Mouse (Mus musculus) cerebellum, adult 18-20 months (tissue): ENCODE measurements at regions not wholly inside any gene's neighbourhood (a gene's known extent, or its start where the extent isn't known, plus 50 kb on each side); places are given as distances from the start of the nearest gene placed in this dataset.

Experiments used
- DNase-seq, 2 experiments: peaks; one replicate each; pipeline ENCODE4 v3.0.0; 2021

DNA sequence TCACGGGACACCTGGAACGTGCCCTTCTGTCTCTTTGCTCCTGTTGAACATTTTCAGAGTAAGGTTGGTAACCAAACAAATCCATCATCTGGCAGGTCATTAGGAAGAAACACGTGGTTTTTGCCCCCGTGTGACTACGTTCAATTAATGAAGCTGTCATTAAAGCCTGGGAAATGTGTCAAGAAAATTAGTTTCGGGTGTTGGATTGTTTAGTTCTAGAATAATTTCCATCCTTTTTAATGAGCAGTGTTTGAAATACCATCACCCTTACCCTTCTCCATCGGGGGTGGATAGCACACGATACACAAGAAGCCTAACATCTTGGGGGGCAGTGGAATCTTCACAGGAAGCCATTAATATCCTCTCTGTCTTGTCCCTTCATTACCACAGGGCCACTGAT lies 107.7 kb downstream of the Far1 start:
- DNase-seq = no peak

DNA sequence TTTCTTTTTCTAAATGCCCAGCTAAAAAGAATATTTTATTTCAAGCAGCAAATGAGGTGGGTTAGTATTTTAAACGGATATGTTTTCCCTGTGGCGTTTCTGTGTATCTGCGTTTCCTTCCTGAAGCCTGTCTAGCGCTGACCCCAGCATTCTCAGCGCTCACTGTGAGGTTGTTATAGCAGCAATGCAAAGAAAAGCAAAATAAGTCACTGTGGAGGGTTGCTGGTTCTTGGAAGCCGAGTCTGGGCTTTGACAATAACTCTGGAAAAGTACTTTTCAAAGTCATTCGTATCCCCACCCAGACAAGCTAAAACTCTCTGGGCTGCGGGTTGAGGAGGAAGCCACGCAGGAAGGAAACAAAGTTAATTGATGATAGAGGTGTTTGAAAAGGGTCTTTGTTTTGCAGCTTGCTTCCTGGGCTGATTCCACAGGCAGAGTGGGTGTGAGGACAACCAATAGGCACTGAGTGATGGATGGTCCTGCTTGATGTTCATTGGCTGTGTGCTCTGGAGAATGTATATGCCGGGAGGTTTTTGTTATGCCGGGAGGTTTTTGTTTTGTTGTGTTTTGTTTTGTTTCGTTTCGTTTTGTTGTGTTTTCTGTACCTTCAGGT lies 108.4 kb downstream of the Far1 start:
- no peak for DNase-seq

DNA sequence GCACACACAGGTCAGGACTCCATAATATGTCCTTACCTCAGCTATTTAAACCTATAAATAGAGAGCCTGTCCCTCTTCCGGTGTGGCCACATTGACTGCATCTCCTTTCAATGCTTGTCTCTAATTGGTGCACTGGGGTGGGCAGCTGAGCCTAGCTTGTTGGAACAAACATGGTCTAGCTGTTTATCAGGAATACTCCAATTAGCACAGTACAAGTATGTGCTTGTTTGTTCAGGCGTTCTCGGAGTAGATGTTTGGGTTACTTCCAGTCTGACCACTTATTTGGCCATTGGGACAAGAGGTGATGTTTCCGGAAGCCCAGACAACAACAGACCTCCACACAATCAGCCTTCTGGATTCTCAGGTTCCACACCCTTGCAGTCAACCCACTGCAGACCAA lies 109.7 kb downstream of the Far1 start:
- no peak for DNase-seq

DNA sequence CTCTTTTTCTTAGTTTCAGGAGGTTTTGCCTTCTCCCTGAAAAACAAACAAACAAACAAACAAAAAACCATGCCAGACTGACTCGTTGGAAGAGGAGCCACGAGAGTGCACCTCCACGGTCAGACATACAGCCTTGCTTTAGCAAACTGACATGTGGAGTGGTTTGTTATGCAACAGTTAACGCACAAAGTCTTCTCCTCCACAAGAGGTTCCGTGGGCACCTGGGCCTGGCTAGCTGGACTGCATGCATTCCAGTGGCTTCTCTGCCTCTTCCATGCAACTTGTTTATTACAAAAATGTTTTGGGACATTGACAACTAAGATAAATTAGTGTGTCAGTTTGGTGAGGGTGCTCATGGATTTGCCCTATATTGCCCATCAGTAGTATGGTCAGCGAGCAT lies 110.3 kb downstream of the Far1 start:
- no peak for DNase-seq

DNA sequence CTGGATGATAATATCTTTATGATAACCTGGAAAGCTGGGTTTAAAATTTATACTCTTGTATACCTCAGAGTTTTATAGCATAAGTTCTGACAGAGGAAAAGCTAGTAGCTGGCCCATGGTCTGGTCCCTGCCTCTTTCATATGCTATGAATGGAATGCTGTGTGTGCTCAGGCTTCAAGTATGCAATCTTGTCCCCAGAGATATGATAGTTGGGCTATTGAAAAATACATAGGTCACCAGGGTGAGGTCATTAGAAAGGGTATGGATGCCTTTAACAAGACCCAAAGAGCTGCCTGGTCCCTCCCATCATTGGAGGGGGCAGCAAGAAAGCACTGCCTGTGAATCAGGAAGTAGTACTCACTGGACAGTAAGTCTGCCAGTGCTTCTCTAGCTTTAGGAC lies 113.1 kb downstream of the Far1 start:
- DNase-seq = no peak

DNA sequence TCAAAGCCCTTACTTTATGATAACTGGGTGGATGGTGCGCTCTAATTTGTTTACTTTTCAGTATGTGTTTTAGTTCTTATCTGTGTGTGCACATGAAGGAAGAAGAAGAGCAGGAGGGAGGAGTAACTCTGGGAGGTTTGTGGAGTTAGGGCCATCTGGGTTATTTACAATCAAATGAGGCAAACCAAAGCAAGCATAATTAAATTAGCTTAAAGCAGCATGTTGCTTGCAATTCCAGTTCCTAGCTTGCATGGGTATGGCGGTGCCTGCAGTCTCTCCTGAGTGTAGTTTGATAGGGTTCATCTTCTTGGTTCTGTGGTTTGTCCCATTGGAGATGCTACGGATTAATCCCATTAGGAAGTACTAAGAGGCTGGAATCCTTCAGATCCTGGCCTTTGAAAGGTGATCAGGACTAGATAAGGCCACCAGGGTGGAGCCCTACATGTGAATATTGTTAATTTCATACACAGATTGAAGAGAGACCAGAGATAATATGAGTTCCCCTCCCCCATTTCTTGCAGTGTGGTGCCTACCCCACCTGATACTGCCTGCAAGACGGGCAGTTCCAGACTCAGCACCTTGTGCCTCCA lies 123.5 kb downstream of the Far1 start:
- no peak for DNase-seq

DNA sequence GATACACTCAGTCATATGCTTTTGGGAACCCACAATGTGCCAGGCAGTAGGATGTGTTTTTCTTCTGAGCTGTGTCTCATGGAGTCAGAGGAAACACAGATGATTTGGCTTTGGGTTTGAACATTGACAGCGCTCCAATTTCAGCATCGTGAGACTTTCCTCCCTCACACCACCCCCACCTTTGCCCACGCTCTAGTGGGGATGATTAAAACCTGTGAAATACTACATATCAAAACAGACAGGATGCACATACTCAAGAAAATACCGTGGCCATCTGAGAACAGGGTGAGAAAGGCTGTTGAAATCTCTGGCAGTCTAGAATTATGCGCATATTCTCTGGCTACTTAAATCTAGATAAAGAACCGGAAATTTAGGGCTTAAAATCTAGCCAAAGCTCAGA lies 124.5 kb downstream of the Far1 start:
- no peak for DNase-seq

DNA sequence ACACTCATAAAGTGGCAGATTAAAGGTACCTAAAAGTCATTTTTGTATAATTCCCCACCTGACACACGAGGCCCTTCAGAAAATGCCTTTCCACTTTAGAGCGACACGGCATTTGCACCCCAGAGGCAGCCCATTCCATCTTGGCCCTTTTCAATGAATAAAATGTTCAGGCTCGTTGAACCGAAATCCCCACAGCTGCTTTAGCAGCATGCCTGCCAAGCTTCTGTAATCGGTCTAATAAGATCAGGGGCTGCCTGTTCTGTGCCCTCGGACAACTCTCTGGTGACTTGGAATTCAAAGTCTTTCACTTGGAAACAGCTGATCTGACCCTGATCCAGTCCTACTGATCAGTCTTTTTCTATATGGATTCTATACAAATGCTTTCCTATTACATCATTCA lies 123.3 kb upstream of the Spon1 start:
- no peak for DNase-seq

DNA sequence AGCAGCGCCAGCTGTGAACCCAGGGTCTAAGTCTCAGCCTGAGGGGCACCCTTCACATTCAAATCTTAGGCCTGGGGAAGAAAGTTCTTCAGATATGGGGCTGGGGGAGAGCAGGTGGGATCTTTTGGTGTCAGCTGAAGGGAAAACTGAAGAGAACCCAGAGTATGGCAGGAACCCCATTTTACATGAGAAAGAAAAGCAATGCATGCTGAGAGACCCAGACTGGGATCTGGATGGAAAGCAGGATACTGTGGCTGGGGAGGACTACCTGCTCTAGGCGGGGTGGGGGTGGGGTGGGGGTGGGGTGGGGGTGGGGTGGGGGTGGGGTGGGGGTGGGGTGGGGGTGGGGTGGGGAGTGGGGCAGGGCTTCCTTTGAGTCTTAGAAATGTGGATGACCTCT lies 115.2 kb upstream of the Spon1 start:
- no peak for DNase-seq

DNA sequence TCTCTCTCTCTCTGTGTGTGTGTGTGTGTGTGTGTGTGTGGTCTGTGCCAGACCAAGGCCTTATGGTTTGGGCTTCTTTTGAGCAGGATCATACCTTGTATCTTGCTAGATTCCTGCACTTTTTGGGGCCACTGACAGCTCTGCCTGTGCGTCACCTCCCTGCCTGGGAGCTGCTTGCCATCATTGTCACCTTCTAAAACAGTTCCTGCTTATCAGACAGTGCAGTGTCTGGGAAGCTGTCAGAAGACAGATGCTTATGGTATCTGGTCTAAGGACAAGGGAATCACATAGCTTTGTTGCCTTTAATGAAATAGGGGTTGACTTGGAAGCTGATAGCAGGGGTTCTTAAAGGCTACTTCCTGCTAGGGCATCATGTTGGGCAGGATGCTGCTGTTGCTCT lies 114.1 kb upstream of the Spon1 start:
- no peak for DNase-seq

DNA sequence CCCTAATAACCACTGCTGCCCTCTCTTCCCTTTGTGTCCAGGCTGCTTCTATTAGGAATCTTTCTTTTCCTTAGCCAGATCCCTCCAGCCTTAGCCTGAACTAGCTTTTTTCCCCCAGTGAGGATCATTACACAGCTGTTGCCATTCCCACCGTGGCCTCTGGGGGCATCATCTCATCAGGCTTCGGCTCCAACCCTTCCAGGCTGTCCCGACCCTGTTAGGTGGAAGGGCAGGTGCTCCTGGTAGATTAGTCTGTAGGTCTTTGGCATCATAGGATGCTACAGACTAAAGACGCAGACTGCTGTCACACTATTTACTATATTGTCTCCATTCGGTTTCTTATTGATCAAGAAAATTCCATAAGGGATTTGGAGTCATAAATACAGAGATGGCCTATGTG lies 112.7 kb upstream of the Spon1 start:
- peak; percentile 70 for DNase-seq

DNA sequence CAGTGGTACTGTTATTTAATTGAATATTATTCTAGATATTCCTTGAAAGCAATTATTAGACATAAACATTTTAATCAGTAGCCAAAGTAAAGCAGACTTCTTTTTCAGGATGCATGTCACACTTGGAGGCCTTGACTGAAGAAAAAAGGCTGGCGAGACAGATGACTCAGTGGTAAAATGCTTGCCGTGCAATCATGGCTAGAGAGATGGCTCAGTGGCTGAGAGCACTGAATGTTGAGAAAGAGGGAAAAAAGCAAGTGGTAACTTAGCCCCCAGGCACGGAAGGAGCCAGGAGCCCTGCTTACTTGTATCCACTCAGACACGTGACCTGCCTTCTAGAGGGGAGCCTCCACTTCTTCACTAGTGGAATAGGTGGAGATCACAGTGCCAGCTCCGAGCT lies 110.5 kb upstream of the Spon1 start:
- DNase-seq = no peak

DNA sequence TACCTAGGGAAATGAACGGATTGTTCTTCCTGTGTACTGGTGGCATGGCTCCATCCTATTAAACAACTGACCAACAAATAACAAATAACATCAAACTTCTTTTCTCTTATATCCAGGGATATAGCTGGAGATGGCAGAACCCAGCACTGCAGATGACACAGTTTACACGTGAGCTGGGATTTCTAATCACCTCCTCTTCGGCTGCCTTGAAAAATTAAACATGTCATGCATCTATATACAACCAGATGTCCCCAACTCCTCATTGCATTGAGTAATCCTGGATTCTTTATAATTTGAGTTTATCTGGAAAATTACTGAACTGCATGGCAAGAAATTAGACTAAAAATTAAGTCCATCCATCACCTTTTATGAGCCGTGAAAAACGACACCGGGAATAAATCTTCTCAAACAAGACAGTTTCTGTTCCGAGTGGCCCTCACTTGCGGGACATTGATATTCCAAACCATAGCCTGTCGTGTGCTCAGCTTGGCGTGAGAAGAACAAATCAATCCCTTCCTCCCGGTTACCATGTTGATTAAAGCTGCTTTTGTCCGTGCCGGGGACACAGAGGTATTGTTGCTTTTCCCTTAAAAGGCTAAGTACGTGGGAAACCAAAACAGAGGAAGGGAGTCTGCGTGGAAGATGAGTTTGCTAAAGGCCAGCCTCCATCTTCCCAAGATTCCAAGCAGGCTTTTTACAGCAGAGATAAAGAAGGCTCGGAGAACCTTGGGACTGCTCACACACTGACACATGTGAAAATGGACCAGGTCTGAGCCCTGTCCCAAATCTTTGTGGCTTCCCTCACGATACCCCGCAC lies 92.8 kb upstream of the Spon1 start:
- DNase-seq = no peak

DNA sequence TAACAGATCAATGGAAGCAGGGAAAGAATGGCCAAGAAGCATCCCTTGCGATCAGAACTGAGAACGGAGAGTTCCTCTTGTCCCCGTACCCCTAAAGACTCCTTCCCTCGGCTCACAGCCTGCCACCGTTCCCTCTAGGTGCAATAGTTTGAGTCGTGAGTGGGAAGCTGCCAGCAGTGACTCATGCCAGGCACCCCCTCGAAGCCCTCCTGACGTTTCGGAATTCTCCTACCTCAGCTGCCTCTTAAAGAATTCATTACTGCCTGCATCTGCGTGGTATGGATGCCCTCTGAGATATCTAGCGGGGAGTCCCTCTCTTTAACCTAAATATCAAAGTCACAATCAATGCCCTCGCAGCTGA lies 92.2 kb upstream of the Spon1 start:
- no peak for DNase-seq

DNA sequence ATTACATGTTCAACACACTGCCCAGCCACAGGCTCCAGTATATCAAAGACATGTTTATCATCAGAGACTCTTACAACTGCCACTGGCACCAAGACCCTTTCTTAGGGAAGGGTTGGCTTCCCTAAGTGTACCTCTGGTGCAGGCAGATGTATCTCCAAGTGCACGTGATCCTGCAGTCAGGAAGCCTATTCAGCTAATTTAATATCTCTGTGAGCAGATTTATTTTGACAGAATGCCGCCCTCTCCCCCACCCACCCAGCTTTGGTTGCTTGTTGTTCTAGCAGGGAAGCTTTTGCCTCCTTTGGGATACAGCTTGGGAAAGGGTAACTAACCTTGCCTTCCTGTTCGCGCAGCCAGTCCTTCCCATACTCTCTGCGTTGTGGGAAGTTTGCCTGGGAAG lies 83.5 kb upstream of the Spon1 start:
- no peak for DNase-seq

DNA sequence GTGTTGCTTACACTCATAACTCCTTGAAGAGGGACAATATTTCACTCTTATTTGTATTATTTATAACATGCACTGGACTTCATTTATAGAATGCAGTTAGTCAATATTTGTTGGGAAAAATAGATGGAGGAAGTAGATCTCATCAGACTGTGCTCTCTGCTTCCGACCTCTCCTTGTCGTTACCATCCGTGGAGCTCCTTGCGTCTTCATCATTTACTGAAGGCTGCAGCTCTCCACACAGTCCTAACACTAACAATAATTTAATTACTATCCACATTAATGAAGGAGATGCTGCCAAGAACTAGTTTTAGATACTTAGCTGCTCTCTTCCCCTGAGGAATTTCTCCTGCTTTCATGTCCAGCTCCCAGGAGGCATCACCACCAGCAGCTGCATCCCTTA lies 80.4 kb upstream of the Spon1 start:
- no peak for DNase-seq

DNA sequence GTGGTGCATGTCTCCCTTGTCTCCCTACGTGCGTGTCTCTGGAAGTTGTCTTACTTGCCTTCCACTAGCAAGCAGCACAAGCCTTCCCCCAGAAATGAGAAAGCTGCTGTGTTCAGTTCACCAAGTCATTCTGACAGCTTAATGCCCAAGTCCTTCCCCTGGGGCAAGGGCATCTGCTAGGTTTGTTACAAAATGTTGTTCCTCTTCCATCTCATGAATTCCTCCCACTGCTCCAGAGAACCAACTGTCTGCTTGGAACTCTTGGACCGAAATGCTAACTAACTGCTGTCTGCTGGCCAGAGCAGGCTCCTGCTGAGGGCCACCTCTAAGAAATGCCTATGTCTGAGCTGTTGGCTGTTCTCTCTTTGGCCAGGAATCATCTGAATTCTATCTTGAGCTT lies 79.3 kb upstream of the Spon1 start:
- peak in 1 of 2 experiments; percentile 8 for DNase-seq

DNA sequence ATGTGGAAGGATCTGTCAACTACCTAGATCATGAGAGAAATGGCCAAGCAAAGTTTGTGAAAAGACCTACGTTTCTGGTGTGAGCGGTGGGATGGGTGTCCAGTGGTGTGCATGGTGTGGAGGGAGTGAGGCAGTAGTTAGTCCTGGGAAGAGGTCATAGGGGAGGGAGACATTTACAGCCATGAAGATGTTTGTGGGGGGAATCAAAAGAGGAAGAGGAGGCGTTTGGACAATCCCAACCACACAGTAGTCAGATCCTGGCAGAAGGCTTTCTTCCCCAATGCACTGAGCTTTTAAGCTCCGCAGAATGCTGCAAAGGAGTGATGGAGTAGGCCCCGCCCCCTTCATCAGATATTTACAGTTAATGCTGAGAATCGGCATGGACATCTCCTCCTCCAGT lies 78.2 kb upstream of the Spon1 start:
- DNase-seq = no peak

DNA sequence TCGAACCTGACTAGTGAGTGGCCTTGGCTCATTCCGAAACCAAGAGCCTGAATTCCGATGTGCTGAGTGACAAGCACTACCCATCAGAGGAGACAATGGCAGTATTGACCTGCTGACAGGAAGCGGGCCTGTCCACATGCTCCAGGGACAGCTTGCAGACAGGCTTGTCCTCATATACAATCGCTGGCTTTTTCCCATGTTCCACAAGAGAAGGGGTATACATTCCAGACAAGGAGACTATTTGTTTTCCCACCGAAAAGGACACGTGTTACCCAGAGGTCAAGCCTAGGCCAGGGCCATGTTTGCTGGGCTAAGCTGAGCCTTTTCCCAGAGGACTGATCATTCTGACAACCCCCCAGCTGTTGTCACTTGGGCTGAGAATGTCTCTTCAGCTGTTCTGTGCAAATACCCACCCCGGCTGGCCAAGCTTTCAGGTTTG lies 77.5 kb upstream of the Spon1 start:
- DNase-seq = no peak

DNA sequence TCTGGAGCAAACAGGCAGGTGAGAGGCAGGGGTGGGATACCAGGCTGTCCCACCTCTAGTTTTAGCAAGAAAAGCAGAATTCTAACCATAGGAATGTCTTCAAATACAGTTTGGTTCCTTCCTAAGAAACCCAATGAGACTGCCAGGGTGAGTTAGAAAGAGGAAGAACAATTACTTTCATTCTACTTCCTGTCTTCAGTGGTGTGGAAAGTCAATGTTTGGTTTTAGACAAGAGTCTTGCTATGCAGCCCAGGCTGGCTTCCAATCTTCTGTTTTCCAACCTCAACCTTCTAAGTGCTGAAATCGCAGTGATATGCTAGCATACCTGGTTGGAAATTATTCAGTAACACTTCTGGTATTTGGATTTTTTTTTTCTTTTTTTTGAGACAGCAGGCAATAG lies 77.1 kb upstream of the Spon1 start:
- DNase-seq = no peak

DNA sequence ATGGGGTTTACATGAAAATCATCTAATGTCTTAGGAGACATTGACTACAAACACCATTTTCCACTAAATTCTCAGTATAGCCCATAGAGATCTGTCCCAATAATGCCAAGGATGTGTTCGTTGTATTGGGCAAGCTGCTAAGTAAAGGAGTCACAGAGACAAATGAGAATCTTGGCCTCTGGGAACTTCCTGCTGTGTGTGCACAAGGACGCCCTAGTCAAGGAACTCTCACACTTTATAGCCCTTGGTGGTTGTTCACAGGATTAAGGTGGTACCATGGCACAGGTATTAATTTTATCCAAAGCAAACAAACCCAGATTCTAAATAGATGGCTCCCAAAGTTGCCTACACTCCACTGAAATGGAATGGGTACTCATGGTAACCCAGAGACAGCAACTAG lies 76.7 kb upstream of the Spon1 start:
- DNase-seq = no peak

DNA sequence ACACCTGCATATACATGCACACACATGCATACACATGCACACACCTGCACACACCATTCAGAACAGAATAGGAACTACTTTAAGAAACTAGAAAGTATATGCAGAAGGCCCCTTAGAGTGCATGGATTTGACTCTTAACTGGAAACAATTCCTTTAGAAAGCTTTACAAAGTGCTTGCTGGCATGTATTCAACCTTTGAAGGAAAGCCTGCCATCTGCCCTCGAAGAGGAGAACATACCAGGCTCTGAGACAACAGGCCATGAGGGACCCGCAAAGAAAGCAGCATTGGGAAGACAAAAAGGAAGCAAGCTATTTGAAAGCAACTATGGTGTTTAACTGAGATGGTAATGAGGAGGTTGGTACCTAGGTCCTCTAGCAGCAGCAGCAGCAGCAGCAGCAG lies 74.0 kb upstream of the Spon1 start:
- no peak for DNase-seq

DNA sequence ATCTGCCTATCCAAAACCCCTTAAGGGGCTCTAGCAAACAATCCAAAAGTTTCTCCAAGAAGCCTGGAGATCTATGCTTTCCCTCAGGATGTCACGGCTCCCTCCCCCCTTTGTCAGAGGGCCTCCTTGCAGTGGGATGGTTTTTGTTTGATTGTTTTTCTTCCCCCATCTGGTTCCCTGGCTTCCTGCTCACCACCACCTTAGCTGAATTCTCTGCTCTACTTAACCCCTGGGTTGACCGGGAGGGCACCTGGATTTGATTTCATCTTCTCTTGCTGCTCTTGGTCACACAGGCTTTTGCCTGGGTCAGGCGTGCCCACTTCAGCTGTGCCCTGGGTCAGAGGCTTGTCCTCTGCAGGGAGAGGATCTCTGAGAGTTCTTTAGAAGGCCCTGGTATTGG lies 72.3 kb upstream of the Spon1 start:
- no peak for DNase-seq

DNA sequence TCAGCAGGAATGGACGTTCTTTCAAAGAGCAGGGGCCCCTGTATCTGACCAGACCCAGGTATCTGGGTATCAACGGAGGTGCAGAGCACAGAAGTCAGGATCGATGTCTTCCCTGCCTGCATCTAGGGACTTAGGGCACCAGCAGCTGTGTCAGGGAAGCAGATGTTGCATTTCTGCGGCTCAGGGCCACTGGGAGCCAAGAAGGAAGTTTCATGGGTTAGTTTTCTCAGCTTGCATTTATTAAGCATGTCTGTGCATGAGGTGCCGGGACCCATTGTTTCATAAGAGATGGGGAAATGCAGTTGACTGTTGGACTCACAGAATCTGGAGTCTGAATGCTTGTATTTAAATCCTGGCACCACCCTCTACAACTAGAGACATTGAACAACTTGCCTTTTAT lies 71.3 kb upstream of the Spon1 start:
- DNase-seq = no peak

DNA sequence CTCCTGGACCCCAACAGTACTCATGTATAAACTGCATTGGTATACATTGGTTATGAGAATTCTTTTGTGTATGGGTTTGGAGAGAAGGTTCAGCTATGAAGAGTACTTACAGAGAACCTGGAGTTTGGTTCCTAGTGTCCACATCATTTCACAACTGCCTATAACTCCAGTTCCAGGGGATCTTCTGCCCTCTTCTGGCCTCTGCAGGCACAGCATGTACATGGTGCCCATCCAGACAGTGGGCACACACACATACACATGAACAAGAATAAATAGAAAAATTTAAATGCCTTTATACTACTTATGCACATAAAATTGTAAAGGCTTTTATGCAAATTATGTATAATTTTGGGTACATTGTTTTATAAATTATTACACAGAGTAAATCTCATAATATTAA lies 59.9 kb upstream of the Spon1 start:
- no peak for DNase-seq
